Mouse (Mus musculus): ENCODE measurements around the gene Ppp1r14a.

- TF ChIP-seq TAL1 (conservative IDR thresholded peaks at IDR 0.05; ENCODE audit: low read depth, low read length), result no peak
- no peak for TF ChIP-seq CTCF (IDR thresholded peaks at IDR 0.05; ENCODE audit: low read depth, low read length)
- TF ChIP-seq GATA1 (IDR thresholded peaks at IDR 0.05; ENCODE audit: borderline replicate concordance, low read length), result no peak
- no peak for TF ChIP-seq POLR2AphosphoS5 (IDR thresholded peaks at IDR 0.05; ENCODE audit: insufficient replicate concordance, low read depth, low read length)
Measured at GRCm38 (mm10) chr7:29316976-29317375, 27.9 kb downstream of the Ppp1r14a start.
